Mouse (Mus musculus) myocyte (in vitro differentiated cells): Measurements from ENCODE around the gene Crat.

ENCODE experiments used
- SRF ChIP-seq: IDR thresholded peaks from one replicate; pipeline ENCODE4 v1.6.1; 2011; ENCODE audit warnings: low read depth; ENCODE audit not compliant: control insufficient read depth, insufficient read length
- TCF12 ChIP-seq: IDR thresholded peaks from one replicate; pipeline ENCODE4 v1.6.1; 2011; ENCODE audit warnings: mild to moderate bottlenecking, control low read depth; ENCODE audit not compliant: poor library complexity, insufficient read depth, severe bottlenecking

DNA sequence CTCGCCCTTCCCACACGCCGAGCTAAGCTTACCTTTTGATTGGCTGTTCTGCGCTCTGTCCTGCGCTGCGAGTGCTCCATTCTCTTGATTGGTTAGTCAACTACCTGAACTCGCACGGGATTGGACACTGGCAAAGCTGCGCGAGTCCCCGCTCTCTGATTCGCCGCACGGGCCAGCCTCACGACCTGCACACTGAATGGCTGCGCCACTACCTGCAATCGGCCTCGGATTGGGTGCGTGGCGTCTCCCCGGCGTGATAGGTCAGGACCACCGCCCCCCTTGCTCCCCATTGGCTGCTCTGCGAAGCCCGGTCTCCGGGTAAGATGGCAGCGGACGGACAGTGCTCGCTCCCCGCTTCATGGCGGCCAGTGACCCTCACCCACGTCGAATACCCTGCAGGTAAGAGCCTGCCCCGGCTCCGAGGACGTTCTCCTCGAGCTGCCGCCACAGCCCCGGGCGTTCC lies 23.5 kb downstream of the Crat start, which contains the start of gene Dolpp1:
- TF ChIP-seq SRF = no peak
- no peak for TF ChIP-seq TCF12
